Mouse (Mus musculus): ENCODE results near the gene Acan.

DNA sequence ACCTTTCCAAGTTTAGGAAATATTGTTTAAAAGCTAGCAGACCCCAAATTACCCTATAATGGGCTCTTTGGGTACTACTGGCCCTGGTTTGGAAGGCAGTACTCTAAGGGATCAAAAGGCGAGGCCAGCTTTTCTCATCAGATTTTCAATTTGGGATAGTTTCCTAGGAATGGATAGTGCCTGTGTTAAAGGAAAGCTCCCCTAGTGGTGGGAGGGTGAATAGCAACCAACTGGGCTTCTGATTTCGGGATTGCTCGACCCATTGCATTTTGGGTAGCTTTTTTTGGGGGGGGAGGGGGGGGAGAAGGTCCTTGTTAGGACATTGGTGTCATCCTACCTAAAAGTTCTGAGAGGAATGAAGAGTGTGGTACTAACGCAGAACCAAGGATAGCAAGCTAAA is 35.8 kb downstream of the Acan start:
- TF ChIP-seq CTCF (IDR thresholded peaks at IDR 0.05), result peak; percentile 55
- no peak for TF ChIP-seq EP300 (IDR thresholded peaks at IDR 0.05)

Data from lung, postnatal 0 days (tissue).